Mouse (Mus musculus): ENCODE measurements around the gene Qtrt1.
"Not testable (repeated sequence)": the region's sequence is repeated elsewhere in the genome, so short reads cannot be mapped to it uniquely, and the experiment has no call there.

The Qtrt1 gene

DNA sequence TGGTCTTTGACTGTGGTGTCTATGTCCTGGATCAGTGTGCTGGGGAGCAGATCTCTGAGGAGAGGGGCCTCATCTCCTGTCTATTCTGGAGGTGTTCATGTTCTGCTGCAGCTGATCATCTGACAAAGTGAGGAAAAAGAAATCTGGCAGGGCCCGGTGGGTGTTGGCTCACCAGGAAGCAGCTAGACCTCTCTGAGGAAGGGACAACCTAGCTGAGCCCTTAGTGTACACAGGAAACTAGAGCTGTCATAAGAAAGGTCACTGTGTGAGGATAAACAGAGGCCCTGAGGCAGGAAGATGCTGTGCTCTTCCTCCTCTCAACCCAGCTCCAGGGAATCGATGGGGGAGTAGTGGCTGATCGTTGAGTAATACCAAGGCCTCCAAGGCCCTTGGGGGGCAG, 38.6 kb downstream of the Qtrt1 start:
- no peak for DNase-seq (ENCODE audit: low read depth, low spot score)

DNA sequence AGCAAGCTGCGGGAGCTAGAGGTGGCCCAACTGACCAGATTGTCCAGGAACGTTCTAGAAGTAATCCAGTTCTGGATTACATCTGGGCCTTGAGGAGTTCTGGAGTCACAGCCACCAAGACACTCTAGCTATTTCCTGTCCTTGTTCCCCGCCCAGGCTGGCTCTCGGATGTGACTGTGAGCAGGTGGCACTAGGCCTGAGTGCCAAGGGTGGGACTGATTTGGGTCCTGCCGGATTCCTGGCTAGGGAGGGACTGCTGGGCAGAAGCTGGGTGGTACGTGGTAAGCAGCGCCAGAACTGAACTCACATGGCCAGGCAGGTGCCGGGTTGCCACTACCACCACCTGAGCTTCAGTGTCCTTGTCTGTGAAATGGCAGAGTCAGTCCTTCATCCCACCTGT, 39.8 kb downstream of the Qtrt1 start:
- no peak for DNase-seq (ENCODE audit: low read depth, low spot score)

DNA sequence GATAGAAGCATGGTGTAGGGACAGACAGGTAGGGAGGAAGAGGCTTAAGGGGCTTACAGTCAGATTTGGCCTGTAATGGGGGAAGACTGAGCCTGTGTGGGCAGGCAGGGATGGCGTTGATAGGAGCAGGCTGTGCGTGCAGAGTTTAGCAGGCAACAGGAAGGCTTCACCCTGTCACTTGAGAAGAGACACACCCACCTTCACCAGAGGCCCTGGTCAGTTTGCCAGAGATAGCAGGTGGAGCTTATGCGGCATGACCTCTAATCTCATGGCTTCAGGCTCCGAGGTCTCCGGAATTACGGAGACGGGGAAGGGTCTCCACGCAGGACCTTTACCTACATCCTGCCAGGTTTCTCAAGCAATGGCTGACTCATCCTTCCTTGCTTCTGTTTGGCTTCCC, 40.2 kb downstream of the Qtrt1 start:
- no peak for DNase-seq (ENCODE audit: low read depth, low spot score)

DNA sequence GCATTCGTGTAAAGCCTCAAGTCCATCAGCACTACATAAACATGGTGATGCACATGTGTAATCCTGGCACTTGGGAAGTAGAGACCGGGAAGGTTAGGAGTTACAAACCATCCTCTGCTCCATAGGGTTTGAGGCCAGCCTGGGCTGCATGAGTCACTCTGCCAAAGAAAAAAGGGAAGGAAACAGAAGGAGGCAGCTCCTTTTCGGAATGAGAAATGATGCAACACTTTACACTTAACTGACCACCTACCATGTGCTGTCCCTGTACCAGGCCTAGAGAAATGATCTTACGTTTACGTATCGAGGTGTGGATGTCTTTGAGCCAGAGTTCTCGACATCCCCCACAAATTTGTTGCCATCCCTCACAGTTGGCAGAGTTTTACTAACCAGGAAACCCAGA, 41.4 kb downstream of the Qtrt1 start:
- DNase-seq (ENCODE audit: low read depth, low spot score) = no peak

DNA sequence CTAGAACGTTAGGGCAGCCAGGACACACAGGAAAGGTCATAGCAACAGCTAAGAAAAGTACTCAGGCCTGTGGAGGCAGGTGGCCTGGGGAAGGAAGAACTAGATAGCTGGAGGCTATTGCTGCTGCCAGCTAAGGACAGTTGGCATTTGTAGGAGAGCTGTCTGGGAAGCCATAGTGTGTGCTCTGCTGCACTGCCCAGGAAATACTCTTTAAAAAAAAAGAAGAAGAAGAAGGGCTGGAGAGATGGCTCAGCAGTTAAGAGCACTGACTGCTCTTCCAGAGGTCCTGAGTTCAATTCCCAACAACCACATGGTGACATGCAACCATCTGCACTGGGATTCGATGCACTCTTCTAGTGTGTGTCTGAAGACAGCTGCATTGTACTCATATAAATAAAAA, 41.8 kb downstream of the Qtrt1 start:
- DNase-seq (ENCODE audit: low read depth, low spot score) = no peak

DNA sequence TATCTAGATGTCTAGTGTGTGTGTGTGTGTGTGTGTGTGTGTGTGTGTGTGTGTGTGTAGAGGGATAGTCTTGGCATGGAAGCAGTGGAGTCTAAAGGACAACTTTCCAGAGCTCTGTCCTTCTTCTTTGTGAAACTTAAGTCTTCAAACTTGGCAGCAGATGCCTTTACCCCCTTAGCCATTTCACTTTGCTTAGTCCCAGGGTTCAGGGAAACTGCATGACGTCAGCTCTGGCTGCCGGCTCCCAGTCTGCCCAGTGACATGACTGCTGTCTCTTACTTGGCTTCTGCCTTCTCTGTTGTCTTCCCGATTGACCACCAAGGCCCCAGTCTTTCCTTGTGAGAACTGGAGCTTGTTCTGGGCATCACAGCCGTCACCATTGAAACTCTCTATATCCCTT, 42.9 kb downstream of the Qtrt1 start:
- no peak for DNase-seq (ENCODE audit: low read depth, low spot score)

DNA sequence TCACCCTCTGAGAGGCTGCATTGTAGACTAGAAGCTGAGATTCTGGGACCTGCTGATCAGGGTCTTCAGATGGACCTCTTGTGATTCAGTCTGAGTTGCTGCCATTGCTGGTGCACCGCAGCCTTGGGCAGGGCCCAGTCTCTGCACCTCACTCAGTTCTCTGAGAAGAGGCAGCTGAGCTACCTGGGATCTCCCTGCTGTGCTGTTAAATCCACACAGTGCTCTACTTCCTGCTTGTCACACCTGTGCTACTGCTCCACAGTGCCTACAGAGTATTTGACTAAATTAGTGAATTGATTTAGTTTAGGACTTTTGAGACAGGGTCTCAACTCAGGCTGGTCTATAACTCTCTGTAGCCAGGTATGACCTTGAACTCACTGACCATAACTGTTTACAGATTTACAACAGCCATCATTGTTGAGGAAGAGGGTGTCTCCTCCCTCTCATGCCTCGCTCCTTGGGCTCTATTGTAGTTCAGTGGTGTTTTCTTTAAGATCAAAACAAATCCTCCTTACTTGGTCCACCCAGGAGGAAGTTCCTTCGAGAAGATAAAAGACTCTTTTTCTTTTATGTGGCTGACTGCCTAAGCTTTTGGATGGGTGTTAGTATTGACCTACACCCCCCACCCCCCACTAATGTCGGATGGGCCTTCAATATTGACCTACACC, 43.6 kb downstream of the Qtrt1 start:
- no peak for DNase-seq (ENCODE audit: low read depth, low spot score)

DNA sequence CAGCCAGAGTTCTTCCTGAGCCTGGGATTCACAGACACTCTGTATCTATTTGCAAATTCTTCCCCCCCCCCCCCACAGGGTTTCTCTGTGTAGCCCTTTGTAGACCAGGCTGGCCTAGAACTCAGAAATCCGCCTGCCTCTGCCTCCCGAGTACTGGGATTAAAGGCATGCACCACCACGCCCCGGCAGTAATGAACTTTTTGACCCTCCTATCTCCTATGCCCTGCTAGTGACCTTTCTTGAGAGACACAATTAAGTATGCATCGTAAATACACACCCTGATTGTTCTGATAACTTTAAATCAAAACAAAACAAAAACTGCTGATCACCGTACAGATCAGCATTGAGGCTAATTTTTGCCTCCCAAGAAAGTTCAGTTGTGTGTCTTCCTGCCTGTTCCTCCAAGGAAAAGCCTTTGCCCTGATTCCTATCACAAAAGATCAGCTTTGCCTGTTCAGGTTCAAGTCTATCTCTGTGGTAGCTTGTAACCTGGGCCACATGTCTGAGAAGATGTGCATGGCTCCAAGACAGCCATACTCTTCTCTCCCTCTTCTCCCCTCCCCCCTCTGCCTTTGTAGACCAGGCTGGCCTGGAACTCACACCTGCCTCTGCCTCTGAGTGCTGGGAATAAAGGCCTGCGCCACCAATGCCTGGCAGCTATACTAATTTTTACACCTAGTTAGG, 44.8 kb downstream of the Qtrt1 start:
- no peak for DNase-seq (ENCODE audit: low read depth, low spot score)

DNA sequence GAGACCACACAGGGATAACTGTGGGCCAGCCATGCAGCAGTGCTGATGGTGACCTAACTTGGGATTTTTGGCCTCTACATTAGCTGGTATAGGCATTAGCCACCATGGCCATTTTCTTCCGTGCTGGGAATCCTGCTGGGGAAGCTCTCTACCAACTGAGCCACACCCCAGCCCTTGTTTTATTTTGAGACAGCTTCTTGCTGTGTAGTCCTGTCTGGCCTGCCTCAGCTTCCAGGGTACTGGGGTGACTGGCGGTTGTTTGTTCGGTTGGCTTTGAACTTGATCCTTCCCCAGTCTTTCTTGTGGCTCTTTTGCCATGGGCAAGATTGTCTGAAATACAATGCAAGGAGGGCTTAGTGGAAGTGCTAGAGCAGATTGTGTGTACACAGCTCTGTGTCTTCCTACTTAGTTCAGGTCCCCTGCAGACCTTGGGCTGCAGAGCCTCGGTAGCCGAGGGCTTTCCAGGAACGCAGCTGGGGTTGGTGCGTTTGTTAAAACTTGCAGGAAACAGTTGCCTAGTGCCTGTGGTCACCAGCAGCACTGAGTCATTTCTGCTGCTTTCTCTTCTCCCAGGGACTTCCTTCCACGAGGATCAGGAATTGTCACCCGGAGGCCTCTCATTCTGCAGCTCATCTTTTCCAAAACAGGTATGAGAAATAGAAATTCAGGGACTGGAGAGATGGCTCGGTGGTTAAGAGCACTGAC, 45.4 kb downstream of the Qtrt1 start:
- no peak for DNase-seq (ENCODE audit: low read depth, low spot score)

DNA sequence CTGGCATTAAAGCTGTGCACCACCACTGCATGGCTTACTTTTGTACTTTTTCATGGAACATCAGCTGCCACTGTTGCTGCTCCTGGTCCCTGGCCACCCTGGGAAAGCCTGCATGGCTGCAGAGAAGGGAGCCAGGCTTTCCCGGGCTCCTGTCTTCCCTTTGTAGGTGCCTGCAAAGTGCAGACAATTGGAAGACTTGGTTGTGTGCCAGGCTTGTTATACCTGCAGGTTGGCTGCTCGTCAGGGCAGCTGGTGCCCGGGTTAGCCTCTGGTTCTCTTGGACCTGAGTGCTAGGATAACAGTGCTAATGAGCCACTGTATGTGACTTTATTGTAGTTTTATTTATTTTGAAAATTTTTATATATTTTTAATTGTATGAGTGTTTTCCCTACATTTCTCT, 47.2 kb downstream of the Qtrt1 start:
- DNase-seq (ENCODE audit: low read depth, low spot score) = no peak

DNA sequence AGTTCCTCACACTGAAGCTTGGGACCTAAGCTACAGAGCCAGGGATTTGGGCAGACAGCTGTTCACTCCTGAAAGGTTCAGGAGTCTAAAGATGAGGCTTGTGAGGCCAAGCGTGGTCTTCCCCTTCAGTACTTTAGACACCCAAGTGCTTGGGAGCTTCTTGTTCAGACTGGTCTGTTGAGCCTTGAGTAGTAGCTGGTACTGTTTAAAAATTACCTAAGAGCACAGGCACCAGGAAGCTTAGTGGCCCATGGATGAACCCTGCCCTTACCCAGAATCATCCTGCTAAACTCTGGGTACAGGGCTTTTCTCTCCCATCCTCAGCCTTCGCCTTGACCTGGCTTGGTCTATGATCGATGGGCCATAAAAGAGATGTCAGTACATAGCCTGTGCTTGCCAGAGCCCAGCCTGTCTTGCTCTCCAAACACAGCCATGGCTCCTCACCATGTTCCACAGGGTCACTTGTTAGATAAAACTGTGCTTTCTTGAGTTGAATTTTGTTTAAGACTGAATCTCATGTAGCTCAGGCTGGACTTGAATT, 48.8 kb downstream of the Qtrt1 start:
- DNase-seq (ENCODE audit: low read depth, low spot score) = no peak

DNA sequence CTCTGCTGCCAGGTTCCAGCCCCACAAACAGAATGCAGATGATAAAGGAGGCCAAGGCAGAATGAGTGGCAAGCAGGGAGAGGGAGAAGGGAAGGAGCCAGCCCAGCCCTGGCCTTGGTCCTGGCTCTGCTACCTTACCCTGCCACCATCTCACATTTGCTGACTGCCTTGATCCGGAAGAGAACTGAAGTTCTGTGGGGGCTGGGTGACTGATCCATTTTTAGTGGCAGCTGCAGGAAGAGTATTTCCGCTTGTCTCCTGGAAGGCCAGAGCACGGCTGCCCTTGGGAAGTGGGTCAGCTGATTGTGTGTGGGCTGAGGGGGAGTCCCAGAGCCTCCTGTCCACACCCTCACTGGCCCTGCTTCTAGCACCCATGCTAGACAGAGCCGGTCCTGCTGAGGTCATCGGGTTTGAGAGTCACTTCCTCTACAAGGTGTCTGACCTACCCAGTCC, 51.5 kb downstream of the Qtrt1 start:
- DNase-seq (ENCODE audit: low read depth, low spot score) = no peak

DNA sequence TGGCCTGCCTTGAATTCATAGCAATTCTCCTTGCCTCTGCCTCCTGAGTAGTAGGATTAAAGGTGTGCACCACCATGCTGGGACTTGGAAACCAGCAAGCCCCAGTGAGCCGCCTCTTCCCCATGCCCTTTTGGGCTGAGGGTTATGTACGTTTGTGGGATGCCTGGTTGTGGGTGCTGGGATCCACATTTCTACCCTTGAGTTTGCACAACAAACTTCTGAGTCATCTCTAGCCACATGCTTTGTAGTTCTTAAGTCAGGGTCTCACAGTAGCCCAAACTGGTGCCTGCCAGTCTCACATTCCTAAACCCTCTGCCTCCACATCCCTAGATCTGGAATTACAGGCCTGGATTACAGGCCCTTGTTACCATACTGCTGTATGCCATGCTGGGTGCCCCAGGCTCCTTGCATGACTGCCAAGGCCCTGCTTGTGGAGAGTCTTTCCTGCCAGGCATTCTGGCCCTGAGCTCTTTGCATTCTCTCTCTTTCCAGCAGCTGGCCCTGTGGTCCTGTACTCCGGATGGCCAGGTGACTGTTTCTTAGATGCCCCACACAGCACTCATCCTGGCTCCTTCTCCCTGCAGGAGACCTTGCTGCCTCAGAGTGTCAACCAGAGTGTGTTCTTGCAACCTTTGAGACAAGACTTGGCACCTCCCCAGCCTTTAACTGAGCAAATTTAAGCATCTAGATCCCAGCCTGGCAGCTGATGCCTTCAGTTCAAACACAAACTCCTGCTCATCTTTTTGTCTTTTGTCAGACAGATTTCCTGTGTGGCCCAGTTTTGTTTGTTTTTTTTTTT, 52.3 kb downstream of the Qtrt1 start:
- DNase-seq (ENCODE audit: low read depth, low spot score) = no peak

DNA sequence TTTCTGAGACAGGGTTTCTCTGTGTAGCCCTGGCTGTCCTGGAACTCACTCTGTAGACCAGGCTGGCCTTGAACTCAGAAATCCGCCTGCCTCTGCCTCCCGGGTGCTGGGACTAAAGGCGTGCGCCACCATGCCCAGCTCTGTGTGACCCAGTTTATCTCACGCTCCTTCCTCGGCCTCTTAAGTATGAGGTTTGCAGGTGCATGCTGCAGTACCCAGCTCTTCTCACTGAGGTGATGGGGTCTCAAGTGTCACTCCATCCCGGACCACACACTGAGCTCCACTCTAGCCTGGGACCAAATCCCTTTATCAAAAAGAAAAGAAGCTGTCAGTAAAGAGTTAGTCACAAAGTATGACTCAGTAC, 52.9 kb downstream of the Qtrt1 start:
- not testable (repeated sequence) for DNase-seq (ENCODE audit: low read depth, low spot score)

DNA sequence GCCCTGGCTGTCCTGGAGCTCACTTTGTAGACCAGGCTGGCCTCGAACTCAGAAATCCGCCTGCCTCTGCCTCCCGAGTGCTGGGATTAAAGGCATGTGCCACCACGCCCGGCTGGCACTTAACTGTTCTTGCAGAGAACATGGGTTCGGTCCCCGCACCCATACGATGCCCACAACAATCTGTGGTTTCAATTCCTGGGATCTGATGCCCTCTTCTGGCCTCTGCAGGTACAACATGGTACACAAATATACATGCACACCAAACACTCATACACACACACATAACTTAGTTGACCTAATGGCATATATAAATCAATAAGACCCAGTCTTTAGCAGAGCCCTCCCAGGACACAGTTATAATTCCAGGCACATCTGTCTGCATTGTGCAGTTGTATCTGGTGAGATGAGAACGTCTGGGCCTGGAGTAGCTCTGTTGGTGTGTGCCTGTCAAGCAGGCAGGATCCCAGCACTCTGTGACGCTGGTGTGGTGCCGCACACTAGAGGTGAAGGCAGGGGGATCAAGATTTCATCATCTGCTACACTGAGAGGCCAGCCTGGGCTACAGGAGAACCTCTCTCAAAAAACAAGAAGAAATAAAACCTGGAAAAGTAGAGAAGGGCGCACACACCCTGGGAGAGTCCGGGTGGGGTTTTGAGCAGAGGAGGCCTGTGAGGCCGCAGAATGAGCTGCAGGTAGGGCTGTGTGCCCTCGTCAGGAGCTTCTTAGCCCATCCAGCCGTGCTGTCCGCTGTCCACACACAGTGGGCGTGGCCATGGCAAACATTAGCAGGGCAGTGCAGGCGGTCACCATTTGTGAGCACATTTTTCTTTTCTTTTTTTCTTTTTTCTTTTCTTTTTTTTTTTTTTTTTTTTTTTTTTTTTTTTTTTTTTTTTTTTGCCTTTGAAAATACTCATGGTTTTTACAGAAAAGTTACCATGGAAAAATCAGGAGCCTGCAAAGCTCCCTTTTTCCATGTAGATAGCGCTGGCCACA, 57.7 kb downstream of the Qtrt1 start:
- DNase-seq (ENCODE audit: low read depth, low spot score) = peak; percentile 30

Measured in forelimb bud, embryonic 11.5 days (tissue).